Mouse (Mus musculus) gastrocnemius, adult 18-20 months (tissue): ENCODE measurements around the gene Jam2. TPM values are rescaled to one million over a fixed set of nuclear protein-coding genes. Genes with fewer than 3 reads are reported as not detected.

Experiments
- DNase-seq: peaks from one replicate; pipeline ENCODE4 v3.0.0; 2021; ENCODE audit warnings: low spot score
- long read RNA-seq, 2 experiments: library from polyadenylated mRNA; stranded (forward); transcript quantifications; one replicate each; pipeline ENCODE4 v2.0.0; 2021
- total RNA-seq, 2 experiments: library from RNA; stranded (reverse); gene quantifications; 2 replicates each; pipeline ENCODE4 v1.2.3; 2021

The Jam2 gene
- total RNA-seq: 10 to 100 TPM; 12.2 to 19.0 TPM
- long read RNA-seq, experiment 1, partial matches to known transcripts: 0 of 2 reads
- long read RNA-seq, experiment 1, other reads (novel, unspliced or antisense): 2 of 2 reads
- long read RNA-seq, experiment 2, partial matches to known transcripts: 0 of 2 reads
- long read RNA-seq, experiment 2, other reads (novel, unspliced or antisense): 2 of 2 reads

GRCm38 (mm10) chr16:84774003-84774703, at the start of gene Jam2:
TSS of gene Jam2 (plus strand) at chr16:84774123.
- peak; percentile 59 for DNase-seq

- no peak for DNase-seq
Measured at GRCm38 (mm10) chr16:84734806-84735165, 39.1 kb upstream of the Jam2 start.

- DNase-seq: peak; percentile 98
Measured at GRCm38 (mm10) chr16:84735166-84736105, 38.5 kb upstream of the Jam2 start, which contains the start of gene Mrpl39. TSS of gene Mrpl39 (minus strand) at chr16:84735742.

- no peak for DNase-seq
Measured at GRCm38 (mm10) chr16:84737358-84737757, 36.6 kb upstream of the Jam2 start.

GRCm38 (mm10) chr16:84744703-84745490, 29.0 kb upstream of the Jam2 start:
- DNase-seq: no peak

GRCm38 (mm10) chr16:84745721-84746306, 28.1 kb upstream of the Jam2 start:
- no peak for DNase-seq

GRCm38 (mm10) chr16:84767956-84768355, 6.0 kb upstream of the Jam2 start:
- no peak for DNase-seq

- no peak for DNase-seq
Measured at GRCm38 (mm10) chr16:84769182-84769581, 4.7 kb upstream of the Jam2 start.

GRCm38 (mm10) chr16:84769619-84770464, 4.1 kb upstream of the Jam2 start:
- DNase-seq: no peak

GRCm38 (mm10) chr16:84770891-84771290, 3.0 kb upstream of the Jam2 start:
- DNase-seq: no peak

- peak; percentile 73 for DNase-seq
Measured at GRCm38 (mm10) chr16:84771461-84771860, 2.5 kb upstream of the Jam2 start.

GRCm38 (mm10) chr16:84772496-84773267, 1.2 kb upstream of the Jam2 start:
- no peak for DNase-seq

GRCm38 (mm10) chr16:84773268-84773861, 558 bp upstream of the Jam2 start:
- DNase-seq: no peak

- no peak for DNase-seq
Measured at GRCm38 (mm10) chr16:84774761-84775231, 873 bp downstream of the Jam2 start.

- DNase-seq: no peak
Measured at GRCm38 (mm10) chr16:84775356-84775755, 1.4 kb downstream of the Jam2 start.

- no peak for DNase-seq
Measured at GRCm38 (mm10) chr16:84776089-84776784, 2.3 kb downstream of the Jam2 start.

GRCm38 (mm10) chr16:84778431-84778830, 4.5 kb downstream of the Jam2 start:
- DNase-seq: no peak
